Mouse (Mus musculus): Measurements from ENCODE around the gene Pdzk1ip1.

Gene Pdzk1ip1

DNA sequence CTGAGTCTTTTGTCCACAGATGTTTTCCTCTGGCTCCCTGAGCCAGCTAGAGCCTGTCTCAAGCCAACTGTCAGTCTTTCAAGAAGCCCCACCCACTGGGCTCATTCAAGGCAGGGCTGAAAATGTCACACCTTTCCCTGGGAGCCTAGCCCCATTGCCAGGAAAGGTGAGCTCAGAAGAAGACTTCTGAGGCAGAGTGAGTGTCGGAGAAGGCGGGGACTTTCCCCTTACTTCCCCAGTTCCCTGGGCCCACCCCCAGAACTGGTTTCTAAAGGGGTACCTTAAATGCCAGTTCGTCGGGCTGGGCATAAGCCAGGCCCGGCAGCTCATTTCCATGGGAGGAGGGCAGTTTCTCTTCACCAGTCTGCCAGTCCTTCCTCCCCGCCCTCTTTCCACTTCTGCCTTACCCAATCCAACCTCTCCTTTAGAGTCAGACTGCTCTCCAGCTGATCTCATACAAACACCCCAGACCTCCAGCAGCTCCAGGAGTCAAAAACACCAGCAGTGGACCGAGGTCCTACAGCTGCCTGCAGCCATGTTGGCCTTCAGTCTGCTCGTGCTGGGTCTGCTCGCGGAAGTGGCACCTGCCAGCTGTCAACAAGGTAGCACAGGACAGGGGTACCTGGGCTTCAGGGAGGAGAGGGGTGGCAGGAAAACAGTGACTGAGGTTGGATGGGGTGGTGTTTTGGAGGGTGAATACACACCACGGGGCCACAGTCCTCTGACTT, at the start of gene Pdzk1ip1:
Gene Pdzk1ip1, plus strand, starts transcription at position 98 of the 728 bp plus-strand sequence.
- in situ Hi-C loops (cut with MboI), result no loop called here

- in situ Hi-C loops (cut with MboI), result no loop called here
Measured at GRCm38 (mm10) chr4:115045621-115046020, 42.9 kb upstream of the Pdzk1ip1 start.

DNA sequence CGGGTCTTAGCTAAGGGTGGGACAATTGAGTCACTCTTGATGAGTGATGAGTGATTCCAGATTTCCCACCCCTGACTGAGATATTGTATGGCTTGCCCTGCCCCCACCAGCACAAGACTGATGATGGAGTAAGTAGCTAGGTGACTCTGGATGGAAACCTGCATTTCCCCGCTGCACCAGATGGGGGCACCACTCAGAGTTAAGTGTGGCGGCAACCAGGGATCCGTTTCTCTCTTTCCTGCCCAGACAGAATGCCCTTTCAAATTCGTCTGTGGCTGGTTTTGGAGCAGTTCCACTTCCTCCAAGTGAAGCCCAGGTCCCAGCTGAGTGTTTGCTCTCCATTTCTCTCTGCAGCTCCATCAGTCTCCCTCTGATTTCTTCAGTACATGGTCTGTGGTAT, 40.8 kb upstream of the Pdzk1ip1 start:
- in situ Hi-C loops (cut with MboI), result no loop called here

DNA sequence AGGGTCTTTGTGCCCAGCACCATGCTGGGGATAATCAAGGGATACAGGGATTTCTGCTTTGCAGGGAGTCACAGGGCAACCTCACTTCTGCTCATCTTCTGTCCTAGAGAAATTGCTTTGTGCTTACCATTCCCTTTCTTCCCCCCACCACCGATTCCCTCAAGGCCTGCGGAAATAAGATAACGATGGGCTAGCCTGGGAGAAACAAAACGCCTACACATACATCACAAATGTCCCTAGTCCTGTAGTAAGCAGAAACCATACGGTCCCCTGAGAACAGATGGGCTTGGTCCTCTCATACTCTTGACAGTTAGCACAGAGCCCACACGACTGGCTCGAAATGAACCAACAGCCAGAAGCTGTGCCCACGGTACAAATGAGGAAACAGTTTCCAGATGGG, 40.3 kb upstream of the Pdzk1ip1 start:
- in situ Hi-C loops (cut with MboI), result no loop called here

DNA sequence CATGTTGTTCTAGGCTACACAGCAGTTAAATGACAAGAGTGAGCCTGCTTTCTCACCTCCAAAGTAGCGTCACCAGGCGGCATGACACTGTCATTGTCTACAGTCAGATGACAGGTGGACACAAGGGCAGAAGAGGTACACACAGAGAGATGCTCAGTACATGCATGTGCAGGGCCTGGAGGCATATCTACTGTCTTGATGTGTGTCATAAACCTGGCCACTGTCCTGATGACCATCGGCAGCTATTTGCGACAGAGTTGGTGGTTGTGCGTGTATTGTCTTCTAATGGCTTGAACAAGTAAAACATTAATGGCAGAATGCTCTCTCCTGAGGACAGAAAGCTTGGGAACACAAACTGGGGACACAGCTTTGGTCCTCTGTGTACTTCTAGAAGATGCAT, 37.3 kb upstream of the Pdzk1ip1 start:
- in situ Hi-C loops (cut with MboI), result no loop called here

DNA sequence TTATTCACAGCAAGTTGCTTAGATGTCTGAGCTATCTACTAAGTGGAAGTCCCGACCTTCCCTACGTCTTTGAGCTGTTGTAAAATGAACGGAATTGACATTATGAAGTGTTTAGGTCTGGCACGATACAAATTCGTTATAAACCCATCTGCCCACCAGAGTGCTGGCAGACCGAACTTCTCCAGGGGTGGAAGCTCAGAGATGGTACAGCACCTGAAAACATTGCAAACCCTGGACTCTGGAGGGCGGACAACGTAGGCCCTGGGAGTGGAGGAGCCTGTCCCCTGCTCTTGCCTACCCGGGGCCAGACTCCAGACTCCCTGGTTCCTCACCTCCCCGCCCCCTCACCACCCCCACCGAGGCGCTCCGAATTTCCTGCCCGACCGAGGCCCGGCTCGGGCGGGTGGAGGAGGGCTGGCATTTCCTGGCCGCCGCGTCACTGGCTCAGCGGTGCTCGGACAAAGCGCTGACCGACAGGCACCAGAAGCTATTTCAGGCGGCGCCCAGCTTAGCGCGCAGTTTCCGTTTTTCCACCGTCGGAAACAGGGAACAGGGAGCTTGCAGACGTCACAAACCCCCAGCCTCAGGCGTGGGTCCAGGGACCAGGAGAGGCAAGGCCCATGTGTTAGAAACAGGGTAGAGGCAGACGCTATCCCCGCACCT, 36.0 kb upstream of the Pdzk1ip1 start:
- in situ Hi-C loops (cut with MboI), result no loop called here

DNA sequence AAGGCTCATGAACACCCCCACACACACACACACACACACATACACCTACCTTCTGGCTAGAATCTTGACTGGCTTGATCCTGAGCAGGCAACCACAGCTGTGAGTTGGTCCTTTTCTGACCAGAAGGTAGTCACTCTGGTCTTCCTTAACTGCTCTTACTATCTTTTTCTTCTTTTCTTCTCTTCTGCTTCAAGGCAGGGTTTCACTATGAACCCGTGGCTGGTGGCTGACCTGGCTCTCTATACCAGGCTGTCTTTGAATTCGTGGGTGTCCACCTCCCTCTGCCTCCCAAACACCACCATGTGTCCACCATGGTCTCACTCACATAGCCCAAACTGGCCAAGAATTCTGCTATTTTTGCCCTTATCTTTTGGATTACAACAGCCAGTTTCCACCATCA, 33.5 kb upstream of the Pdzk1ip1 start:
- in situ Hi-C loops (cut with MboI), result no loop called here

- in situ Hi-C loops (cut with MboI), result no loop called here
Measured at GRCm38 (mm10) chr4:115055691-115056090, 32.8 kb upstream of the Pdzk1ip1 start.

- in situ Hi-C loops (cut with MboI), result no loop called here
Measured at GRCm38 (mm10) chr4:115056371-115056920, 32.1 kb upstream of the Pdzk1ip1 start, which contains the start of gene Tal1. Gene Tal1, plus strand, starts transcription at chr4:115056426.

- in situ Hi-C loops (cut with MboI), result no loop called here
Measured at GRCm38 (mm10) chr4:115056921-115057673, 31.4 kb upstream of the Pdzk1ip1 start.

GRCm38 (mm10) chr4:115057674-115058316, 30.7 kb upstream of the Pdzk1ip1 start:
- in situ Hi-C loops (cut with MboI), result no loop called here

DNA sequence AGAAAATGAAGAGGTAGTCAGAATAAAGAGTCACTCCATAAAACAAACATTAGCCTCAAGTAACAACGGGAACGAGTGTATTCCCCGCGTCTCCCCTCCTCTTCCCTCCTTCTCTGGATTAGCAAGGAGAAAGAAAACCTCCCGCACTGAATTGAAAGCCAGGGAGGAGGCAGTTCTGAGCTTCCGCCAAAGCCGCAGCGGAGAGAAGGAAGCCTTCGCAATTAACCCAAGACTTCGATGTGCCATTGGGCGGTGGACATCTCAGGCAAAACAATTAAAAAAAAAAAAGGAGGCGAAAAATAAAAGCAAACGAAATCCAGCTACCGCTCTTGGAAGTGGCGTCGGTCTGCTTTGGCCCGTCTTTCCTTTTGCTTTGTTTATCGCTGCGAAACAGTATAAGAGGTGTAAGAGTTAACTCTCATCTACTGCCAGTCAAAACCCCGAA, 30.2 kb upstream of the Pdzk1ip1 start:
- in situ Hi-C loops (cut with MboI), result no loop called here

DNA sequence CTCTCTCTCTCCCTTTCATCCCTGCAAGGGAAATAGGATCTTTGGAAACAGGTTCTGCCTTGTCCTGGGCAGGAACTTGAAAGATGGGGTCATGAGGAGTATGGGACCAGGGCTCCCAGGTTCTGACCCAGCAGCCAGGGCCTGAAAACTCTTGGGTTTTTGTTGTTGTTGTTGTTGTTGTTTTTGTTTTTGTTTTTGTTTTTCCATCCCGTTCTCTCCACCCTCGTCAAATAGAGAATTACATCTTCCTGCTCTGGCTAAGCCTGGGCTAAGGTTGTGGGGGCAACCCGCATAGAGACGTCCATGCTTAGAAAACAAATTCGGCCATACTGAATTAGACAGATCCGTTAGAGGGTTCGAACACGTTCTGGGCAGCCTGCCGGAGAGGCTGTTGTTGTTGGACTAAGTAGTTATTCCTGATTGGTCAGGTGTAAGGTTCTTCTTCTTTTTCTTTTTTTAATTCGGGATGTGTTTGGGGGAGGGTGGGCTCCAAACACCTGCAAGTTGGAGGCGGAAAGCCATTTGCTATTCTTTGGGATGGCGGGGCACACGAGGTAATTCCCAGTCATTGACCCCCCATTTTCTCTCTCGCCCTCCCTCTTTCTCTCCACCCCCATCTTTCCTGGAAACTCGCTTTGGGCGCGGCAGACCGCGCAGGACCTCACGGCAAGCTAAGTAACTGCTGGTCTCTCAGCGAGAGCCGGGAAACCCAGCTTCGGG, 29.5 kb upstream of the Pdzk1ip1 start:
- in situ Hi-C loops (cut with MboI), result no loop called here

DNA sequence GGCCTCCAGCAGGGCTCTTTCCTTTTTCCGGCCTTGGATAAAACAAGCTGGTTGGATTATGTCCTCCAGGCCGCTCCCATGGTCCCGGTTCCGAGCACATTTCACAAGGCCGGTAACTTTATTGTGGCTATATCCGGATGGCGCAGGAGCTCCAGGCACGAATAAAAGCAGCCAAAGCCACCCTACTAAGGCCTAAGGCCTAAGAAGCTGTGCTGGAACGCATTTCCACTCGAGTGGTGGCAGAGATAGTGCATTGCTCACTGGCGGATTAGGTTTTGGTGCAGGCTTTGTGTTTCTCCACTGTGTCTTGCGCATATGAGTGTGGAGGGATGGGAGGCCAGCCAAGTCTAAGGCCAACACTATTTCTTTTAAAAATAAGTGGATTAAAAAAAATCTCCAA, 28.6 kb upstream of the Pdzk1ip1 start:
- in situ Hi-C loops (cut with MboI), result no loop called here

DNA sequence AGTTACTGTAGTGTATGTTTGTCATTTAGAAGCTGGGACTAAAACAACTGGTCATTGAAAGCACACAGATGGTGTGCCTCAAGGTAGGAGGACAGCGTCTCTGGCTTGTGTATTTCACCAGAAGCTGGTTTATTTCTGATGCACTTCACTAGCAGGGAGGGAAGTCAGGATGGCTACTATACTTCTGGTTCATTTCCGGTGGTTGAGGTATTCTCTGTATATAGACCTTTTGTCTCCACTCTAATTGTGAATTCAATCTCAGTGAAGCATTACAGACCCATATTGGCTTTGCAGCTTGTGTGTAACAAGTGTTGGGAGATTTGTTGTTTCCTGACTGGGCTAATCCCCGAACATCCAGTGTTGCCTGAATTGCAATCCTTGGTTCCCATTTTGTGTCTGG, 27.8 kb upstream of the Pdzk1ip1 start:
- in situ Hi-C loops (cut with MboI), result no loop called here

- in situ Hi-C loops (cut with MboI), result no loop called here
Measured at GRCm38 (mm10) chr4:115062540-115062874, 26.0 kb upstream of the Pdzk1ip1 start.

DNA sequence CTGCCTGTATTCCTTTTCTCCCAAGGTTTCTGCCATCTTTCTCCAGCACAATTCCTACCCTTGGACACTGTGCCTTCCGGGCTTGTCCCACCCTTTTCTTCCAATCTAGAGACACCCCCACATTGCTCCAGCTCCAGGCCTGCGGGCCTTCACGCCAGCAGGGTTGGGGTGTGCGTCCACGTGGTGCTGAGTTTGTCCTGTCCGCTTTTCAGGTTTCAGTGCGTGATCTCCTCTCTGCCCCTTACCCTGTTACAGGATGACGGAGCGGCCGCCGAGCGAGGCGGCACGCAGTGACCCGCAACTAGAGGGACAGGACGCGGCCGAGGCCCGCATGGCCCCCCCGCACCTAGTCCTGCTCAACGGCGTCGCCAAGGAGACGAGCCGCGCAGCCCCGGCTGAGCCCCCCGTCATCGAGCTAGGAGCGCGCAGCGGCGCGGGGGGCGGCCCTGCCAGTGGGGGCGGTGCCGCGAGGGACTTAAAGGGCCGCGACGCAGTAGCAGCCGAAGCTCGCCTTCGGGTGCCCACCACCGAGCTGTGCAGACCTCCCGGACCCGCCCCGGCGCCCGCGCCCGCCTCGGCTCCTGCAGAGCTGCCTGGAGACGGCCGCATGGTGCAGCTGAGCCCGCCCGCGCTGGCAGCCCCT, 25.5 kb upstream of the Pdzk1ip1 start:
- in situ Hi-C loops (cut with MboI), result no loop called here

- in situ Hi-C loops (cut with MboI), result no loop called here
Measured at GRCm38 (mm10) chr4:115063518-115064239, 24.8 kb upstream of the Pdzk1ip1 start.

DNA sequence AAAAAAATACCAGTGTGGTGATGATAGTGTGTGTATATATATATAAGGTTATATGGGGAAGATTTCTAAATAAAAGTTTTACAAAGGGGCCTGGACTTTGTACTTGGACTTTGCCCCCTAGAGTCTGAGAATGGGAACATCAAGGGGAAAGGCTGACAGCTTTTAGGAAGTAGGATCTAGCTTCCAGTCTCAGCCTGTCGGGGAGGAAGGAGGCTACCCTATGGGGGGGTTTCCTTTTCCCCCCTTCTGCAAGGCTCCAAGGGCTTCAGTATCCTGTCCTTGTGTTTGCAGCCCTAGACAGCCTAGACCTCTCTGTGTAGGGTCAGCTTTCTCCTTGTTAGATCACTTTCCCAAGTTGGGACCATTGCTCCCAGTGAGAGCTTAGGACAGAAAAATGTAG, 16.8 kb upstream of the Pdzk1ip1 start:
- in situ Hi-C loops (cut with MboI), result no loop called here

- in situ Hi-C loops (cut with MboI), result no loop called here
Measured at GRCm38 (mm10) chr4:115074789-115075188, 13.7 kb upstream of the Pdzk1ip1 start.
